Mouse (Mus musculus) retina, postnatal 7 days (tissue): ENCODE results near the gene Umps.
A peak's percentile ranks its signal among the peaks of the same experiment; 100 is the strongest.

Experiments
- DNase-seq: peaks from one replicate; pipeline ENCODE4 v3.0.0-alpha.2; 2012; ENCODE audit warnings: low read depth, low spot score

The Umps gene

GRCm38 (mm10) chr16:33966538-33967282 lies at the start of gene Umps:
TSS of gene Umps (minus strand) at chr16:33967038.
- peak; percentile 74 for DNase-seq

GRCm38 (mm10) chr16:34011991-34012845 lies 45.4 kb upstream of the Umps start:
- no peak for DNase-seq

- DNase-seq, result no peak
These were observed 42.7 kb upstream of the Umps start for GRCm38 (mm10) chr16:34009567-34009966.

DNA sequence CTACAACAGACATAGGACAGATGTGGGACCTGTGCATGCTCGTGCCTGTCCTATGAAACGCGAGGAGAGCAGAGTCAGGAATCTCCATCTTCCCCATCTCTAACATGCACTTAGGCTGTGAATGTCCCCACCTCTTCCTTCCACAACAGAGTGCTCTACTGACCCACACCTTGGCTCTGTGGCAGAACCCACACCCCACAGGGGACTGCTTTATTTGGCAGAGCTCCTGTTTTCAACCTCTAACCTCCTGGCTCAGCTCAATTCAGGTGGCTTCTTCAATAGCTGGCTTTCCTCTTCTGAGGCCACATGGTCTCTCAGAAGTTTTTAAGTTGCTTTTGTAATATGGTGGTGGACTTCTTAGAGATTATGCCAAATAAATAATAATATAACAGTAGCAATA lies 39.1 kb upstream of the Umps start:
- DNase-seq, result no peak

GRCm38 (mm10) chr16:34004128-34004578 lies 37.3 kb upstream of the Umps start:
- no peak for DNase-seq

DNA sequence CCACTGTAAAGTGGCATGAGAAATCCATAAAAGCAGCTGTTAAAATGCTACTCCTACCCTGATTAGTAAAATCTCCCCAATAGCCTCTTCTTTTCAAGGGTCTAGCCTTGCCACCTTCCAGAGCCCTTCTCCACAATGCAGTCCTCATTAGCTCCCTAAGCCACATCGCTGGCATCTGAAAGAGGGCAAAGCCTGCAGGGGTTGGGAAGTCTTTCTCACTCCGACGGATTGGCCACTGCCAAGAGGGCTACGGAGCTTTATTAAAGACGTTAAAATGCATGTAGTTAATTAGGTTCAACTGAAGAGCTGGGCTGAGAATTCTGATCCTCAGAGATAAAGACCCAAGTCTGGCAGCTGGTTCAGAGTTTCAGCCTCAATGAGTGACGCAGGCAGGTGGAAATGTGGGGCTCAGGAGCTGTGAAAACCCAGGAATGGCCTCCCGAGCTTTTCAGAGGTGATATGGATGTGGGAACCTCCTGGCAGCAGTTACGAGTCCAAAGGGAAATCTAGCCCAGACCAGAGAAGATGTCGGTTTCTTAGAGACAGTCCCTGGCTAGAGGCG lies 36.8 kb upstream of the Umps start:
- no peak for DNase-seq

- no peak for DNase-seq
These were observed 33.9 kb upstream of the Umps start for GRCm38 (mm10) chr16:34000715-34001114.

DNA sequence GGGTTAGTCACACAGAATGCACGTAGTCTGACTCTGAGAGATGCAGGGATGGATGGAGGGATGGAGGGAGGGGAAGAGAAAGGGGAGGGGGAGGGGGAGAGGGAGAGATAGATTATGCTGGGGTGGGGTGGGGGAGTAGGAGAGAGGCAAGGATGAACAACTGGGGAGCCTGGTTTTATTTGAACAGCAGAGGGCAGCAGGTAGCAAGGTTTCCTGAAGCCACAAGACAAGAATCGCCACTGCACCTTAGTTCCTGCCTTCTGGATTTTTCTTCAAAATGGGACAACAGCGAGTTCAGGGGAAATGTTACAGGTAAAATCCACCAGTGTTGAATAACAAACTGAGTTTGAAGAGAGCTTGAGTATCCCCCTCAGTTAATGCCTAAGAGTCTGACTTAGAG lies 32.5 kb upstream of the Umps start:
- peak; percentile 39 for DNase-seq

DNA sequence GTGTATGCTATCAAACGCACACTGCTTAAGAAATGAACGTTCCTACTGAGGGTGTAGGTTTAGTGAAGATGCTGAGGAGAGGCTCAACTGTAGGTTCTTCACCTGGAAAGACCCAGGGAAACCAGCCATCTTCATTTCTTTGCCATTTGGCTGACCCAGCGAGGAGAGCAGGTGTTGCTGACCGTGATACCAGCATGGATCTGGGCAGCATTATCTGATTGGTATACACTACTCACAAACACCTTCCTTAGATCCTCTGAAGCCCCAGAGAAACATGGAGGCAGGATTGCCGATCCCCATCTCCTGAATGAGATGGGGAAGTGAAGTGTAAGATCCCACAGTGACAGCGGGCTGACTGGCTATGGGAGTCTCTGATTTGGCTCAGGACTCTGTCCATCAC lies 31.2 kb upstream of the Umps start:
- DNase-seq, result no peak

DNA sequence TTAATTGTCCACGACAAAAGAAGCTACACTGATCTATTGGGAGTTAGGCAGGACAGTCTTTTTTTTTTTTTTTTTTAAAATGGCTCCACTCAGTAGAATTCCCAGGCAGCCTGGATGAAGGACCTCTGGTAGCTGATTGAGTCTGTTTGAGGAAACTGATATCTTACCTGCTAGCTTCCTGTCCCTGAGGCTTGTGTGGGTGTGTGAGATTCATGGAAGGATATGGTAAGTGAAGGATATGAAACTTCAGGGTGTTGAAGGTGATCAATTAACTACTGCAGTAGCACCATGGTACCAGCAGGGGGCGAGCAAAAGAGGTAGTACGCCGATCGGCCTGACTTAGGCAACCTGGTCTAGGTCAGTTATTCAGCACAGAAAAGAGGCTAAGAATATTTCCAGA lies 29.2 kb upstream of the Umps start:
- DNase-seq, result peak; percentile 27

DNA sequence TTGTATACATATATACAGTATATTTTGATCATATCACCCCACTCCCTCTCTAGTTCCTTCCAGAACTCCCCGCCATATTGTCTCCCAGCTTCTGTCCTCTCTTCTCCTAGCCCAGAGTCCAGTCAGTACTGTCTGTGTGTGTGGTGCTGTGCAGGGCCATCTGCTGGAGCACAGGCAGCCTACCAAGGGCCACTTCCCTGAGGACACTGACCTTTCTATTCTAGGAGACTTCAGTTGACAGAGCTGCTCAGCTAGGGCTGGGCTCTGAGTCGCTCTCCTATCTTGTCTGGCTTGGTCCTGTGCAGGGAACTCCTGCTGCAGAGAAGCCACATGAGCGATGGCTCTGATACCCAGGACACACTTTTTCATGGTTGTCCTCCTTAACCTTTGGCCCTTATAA lies 28.7 kb upstream of the Umps start:
- DNase-seq, result no peak

DNA sequence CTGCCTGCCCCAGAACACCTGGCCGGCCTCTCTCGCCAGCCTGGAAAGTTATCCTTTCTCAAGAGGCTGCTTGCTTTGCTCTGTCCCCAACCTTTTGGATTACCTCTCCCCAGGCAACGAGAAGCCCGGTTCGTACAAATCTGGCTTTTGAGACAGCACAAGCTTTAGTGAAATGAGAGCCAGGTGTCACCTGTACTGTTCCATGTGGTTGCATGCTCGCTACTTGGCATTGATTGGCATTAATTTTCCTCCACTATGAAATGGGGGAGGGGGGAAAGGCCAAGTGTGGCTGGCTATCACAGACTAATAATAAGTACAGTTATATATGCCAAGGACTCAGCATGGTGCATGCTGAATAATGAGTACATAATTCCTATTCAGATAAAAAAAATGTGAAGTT lies 27.5 kb upstream of the Umps start:
- DNase-seq, result no peak

- no peak for DNase-seq
These were observed 23.9 kb upstream of the Umps start for GRCm38 (mm10) chr16:33990712-33991111.

- DNase-seq, result no peak
These were observed 22.3 kb upstream of the Umps start for GRCm38 (mm10) chr16:33989106-33989505.

GRCm38 (mm10) chr16:33988358-33989012 lies 21.6 kb upstream of the Umps start:
- no peak for DNase-seq

DNA sequence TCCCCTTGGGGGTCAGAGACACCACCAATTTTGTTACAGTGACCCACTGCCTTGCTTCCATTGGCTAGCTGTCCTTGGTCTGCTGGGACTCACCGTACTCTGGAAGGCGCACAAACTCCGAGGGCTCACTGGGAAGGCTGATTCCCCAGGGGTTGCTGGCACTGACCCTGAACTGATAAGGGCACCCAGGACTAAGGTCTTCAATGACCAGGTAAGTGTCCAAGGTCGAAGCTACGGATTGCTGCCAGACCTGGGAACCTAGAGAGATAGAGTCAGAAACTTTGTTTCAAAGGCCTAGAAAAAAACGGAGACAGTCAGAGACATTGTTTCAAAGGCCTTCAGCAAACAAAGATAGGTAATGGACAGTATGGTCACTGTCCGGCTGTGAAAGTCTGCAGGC lies 20.2 kb upstream of the Umps start:
- DNase-seq, result no peak

- no peak for DNase-seq
These were observed 18.5 kb upstream of the Umps start for GRCm38 (mm10) chr16:33985372-33985771.

- DNase-seq, result no peak
These were observed 16.9 kb upstream of the Umps start for GRCm38 (mm10) chr16:33983712-33984111.

GRCm38 (mm10) chr16:33979855-33980254 lies 13.0 kb upstream of the Umps start:
- no peak for DNase-seq

GRCm38 (mm10) chr16:33967283-33967640 lies 424 bp upstream of the Umps start:
- DNase-seq, result no peak

- DNase-seq, result no peak
These were observed 830 bp downstream of the Umps start for GRCm38 (mm10) chr16:33965878-33966537.

DNA sequence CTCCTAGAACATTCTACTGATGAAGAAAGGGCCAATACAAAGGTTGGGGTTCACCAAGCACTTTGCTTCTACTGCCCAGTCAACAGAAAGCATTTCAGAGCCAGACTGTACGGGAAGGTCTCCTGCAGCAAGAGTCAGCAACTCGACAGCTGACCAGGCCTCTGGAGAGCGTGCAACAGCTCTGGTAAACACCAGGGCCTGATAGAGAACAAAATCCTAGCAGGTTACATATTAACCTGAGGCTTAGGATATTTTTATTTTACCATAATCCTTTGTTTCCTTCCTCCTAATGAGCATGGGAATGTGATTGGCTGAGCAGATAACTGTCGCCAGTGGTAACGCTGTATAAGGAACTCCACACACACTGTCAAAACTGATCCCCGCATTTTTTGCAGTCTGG lies 3.3 kb downstream of the Umps start:
- no peak for DNase-seq
